Mouse (Mus musculus) layer of hippocampus, adult 11-12 months (tissue): ENCODE results near the gene P4htm.

Source experiments
- DNase-seq: peaks from one replicate; pipeline ENCODE4 v3.0.0; 2022; ENCODE audit warnings: low spot score

P4htm gene

GRCm38 (mm10) chr9:108546875-108547274 lies 50.6 kb downstream of the P4htm start:
- DNase-seq, result no peak

- DNase-seq, result no peak
These were observed 51.5 kb downstream of the P4htm start for GRCm38 (mm10) chr9:108545986-108546385.

- DNase-seq, result no peak
These were observed 56.6 kb downstream of the P4htm start for GRCm38 (mm10) chr9:108540846-108541245.

- DNase-seq, result no peak
These were observed 66.0 kb downstream of the P4htm start for GRCm38 (mm10) chr9:108531496-108531895.

- DNase-seq, result no peak
These were observed 66.5 kb downstream of the P4htm start for GRCm38 (mm10) chr9:108530954-108531353.
